Mouse (Mus musculus) megakaryocyte, embryonic 14.5 days (primary cell): Measurements from ENCODE around the gene Uaca.

Source experiments
- FLI1 ChIP-seq: IDR thresholded peaks from 2 replicates; pipeline ENCODE4 v1.6.1; 2012; ENCODE audit warnings: low read length, inconsistent platforms, mixed read lengths
- GATA1 ChIP-seq: IDR thresholded peaks from 3 replicates; pipeline ENCODE4 v1.6.1; 2012; ENCODE audit warnings: mixed read lengths, low read length, inconsistent platforms, borderline replicate concordance

DNA sequence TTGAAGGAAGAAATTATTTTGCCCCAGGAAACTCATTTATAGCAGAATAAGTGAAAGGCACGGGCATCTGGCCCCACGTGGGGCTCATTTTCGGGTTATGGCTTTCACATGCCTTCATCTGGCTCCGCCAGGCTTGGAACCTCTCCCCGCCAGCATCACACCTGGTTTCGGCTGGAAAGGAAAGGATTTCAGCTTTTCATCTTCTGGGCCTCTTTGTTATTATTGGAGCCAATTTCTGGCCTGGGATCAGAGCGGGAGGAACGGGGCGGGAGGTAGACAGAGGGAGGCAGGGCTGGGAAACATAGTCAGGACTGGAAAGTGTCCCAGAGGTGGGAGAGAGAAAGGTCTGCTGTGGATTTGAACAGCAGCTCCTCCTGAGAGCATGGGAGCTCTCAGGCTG, 132.0 kb downstream of the Uaca start:
- TF ChIP-seq GATA1 (no peak), FLI1 (no peak)
